Mouse (Mus musculus) fat pad, adult 2 months (tissue): Measurements from ENCODE around the gene Trpm6.

Experiments used
- DNase-seq: peaks from one replicate; pipeline ENCODE4 v3.0.0-alpha.2; 2011; ENCODE audit warnings: low read depth, low spot score; ENCODE audit errors: extremely low read depth

The Trpm6 gene

GRCm38 (mm10) chr19:18771048-18771447 lies 21.3 kb downstream of the Trpm6 start:
- no peak for DNase-seq

DNA sequence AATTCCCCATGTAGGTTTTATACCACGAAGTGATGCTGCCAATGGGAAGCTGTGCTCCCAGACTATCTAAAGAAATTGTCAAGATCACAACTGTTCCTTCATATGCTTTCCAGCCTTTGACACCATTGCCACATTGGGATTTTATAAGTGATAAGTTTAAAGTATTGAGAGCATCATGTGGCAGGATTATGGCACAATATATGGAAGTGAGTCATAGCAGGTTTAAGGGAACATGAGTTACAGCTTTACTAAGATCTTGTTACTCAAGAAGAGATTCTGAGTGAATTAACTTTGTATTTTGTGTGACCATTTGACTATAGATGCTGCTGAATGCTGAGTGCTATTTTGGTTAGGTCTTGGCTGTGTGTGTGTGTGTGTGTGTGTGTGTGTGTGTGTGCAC lies 21.8 kb downstream of the Trpm6 start:
- DNase-seq, result no peak

DNA sequence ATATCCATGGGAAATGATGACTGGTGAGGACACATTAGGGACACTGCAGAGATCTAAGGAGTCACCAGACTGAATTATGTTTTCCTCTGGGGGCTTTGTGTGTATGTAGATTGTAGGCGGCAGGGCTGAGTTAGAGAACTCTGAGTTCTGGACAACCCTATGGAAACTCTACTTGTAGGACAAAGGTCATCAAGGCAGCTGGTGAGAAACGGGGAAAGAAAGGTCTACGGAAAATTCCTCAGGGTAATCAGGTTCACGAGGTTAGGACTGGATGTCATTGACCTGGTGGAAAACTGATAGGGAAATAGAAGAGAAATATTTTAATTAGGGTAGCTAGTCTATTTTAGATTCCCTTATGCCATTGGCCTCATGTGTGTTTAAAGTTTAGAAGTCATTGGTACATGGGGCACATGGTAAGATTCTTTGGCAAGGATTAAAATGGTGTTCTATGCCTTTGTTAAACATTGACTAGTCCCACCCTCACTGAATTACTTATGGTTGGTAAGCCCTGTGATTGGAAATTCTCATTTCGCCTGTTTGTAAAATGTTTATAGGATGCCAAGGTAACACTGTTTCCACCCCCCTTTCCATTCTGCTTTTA lies 23.2 kb downstream of the Trpm6 start:
- DNase-seq, result no peak

DNA sequence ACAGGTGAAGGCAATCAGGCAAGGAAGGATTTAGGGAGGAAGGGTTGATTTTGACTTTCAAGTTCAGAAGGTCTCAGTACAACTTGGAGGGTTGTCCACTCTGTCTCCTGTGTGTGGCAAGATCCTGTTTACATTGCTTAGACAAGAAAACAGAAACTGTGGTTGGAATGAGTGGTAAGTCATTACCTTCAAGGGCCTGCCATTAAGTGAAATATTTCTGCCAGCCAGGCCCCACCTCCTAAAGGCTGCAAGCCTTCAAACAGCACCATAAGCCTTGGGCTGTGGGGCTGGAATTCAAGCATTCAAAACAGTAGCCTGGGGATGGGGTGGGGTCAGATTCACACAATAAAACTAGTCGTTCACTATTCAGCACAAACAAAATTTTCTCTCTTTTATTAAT lies 24.3 kb downstream of the Trpm6 start:
- DNase-seq, result no peak

GRCm38 (mm10) chr19:18799646-18800045 lies 49.9 kb downstream of the Trpm6 start:
- DNase-seq, result no peak

- no peak for DNase-seq
Observed at GRCm38 (mm10) chr19:18811264-18811663, 61.5 kb downstream of the Trpm6 start.

DNA sequence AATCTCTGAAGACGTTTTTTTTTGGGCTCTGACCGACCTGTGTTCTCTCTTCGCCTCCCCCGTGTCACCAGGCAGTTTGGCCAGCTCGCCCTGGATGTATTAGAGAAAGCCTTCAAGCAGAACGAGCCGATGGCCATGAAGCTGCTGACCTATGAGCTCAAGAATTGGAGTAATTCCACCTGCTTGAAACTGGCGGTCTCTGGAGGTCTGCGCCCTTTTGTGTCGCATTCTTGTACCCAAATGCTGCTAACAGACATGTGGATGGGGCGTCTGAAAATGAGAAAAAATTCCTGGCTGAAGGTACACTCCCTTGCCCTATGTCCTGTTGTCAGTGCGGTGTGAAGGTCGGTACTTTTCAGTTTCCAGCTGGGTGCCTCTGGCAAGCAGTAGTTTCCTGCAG lies 65.4 kb downstream of the Trpm6 start:
- no peak for DNase-seq

GRCm38 (mm10) chr19:18817425-18817824 lies 67.6 kb downstream of the Trpm6 start:
- no peak for DNase-seq

GRCm38 (mm10) chr19:18828601-18829000 lies 78.8 kb downstream of the Trpm6 start:
- DNase-seq, result no peak

GRCm38 (mm10) chr19:18831196-18831595 lies 81.4 kb downstream of the Trpm6 start:
- DNase-seq, result no peak

DNA sequence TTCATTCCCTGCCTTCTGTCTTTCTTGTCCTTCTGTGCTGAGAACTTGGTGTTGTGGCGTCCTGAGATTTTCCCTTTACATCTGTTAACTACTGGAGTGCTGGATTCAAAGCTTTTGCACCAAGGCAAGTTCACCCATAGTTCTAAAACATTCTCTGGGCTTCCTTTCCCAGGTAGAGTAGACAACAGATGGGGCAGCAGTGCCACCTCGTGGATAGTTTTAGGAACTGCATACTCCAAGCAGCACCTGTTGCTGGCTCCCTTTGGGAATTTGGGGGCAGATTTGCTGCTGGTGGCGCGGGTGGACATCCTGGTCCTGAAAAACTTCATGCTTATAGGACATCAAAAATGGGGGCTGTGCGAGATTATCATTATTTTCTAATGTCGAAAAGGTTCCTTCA lies 85.2 kb downstream of the Trpm6 start:
- no peak for DNase-seq

- no peak for DNase-seq
Observed at GRCm38 (mm10) chr19:18841789-18842562, 92.2 kb downstream of the Trpm6 start.

GRCm38 (mm10) chr19:18842626-18843025 lies 92.8 kb downstream of the Trpm6 start:
- DNase-seq, result no peak

DNA sequence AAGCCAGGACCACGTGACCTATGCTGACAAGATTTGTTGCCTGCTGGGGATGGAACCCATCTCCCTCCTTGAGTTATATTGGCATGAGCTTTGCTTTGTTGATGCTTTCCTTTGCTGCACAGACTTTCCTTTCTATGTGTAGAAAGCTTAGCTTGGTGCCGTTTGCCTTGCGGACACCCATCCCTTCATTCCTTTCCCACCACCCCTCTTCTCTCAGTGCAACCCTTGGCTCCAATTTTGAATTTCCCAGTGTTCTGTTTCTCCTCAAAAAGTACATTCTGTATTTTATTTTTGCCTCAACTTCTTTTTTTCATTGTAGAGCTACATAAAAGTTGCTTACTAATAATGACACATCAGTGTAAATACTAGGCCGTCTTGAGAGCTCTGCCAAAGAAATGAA lies 96.6 kb downstream of the Trpm6 start:
- DNase-seq, result no peak

DNA sequence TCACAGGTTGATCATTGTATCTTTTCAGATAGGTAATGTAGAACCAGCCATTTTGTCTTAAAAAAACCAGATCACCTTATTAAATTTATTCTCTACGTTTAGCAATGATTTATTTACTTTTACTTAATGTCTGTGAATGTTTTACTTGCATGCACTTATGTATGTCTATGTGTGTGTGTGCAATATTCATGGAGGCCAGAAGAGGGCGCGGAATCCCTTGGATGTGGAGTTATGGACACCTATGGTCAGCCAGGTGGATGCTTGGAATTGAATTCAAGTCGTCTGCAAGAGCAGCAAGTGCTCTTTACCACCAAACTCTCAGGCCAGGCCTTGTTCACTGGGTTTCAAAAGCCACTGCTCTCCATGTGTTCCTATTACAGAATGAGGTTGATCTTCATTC lies 118.5 kb downstream of the Trpm6 start:
- no peak for DNase-seq

DNA sequence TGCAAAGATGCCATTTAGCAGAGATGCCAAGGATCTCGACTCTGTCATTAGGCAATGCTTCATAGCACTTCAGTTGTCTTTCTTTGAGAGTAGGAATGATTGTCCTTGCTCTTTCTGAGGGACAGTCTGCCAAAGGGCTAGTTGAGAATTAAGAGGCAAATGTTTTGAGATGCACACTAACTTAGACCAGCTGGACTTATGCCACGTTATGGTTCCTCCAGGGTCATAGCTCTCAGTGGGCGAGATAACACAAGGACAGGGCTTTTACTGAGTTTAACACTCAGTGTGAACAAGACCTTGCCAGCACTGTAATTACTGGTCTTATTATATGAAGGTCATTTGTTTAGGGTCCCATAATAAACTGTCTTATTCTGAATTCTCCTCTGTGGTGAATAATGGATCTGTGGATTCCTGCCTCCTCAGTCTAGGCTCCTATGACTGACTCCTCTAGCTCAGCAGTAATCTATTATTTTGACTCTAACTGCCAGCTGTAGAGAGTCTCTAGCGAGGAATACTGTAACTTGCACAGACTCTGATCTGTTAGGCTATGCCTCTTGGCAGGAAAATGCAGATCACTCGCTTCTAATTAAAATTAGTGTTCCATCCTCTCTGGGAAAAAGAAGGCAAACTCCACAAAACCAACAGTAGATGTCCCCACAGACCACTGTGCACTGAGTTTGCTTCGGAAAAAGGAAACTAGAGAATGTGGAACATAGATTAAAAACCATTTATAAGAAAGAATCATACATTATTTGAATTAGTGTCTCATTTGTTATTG lies 123.2 kb downstream of the Trpm6 start:
- DNase-seq, result no peak

DNA sequence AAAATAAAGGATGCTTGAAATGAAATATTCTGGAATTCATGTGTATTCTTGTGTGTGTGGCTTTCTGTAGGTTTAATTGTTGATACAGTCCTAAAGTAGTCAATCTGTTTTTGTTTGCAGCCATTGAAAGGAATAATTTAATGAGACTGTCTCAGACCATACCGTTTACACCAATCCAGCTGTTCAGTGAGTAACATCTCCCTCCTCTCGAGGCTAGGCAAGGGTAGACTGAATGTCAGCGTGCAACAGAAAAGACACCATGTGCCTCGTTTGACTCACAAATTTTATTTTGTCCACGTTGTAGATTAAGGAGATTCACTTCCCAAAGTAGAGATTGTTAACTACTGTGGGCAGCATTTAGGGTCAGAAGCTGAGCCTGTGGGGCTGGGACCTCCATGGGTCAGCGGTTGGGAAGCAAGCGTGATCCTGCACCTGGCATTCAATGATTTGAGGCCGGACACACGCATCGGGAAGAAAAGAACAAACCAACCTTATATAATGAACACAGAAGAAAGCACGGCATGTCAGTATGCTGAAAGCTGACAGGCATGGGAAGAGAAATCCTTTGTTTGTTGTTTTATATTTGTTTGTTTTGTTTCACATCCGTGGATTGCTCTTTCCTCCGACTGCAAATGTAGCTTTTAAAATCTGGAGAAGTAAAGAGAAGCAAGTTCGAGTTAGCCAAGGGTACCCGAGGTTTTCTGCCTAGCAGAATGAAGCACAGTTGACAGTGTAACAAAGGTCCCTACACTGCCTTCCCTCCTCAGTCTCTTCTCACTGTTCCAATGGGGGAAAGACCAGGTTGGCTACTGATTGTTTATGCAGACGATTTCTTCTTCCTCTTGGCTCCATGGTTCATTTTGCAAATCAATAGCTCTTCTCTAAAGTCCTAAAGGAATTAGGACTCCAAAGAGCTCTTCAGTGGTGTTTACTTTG lies 124.2 kb downstream of the Trpm6 start:
- no peak for DNase-seq

GRCm38 (mm10) chr19:18879264-18879663 lies 129.5 kb downstream of the Trpm6 start:
- no peak for DNase-seq

DNA sequence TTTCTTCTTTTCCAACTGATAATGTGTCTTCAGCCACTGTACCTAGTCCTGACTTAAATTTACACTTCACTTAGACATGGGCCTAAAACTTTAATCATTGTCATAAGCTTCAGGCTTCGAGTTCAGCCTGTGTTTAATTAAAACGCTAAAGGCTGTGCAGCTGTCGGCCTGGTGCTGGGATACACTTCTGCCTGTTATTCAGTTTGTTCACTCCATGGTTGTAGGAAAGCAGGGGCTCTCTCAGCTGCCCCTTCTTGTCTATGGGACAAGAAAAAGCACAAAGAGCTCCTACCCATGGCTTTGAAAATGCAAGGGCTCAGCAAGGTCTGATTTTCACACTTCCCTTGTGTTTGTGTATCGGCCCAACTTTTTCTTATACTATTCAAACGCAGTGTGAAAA lies 131.4 kb downstream of the Trpm6 start:
- DNase-seq, result no peak

GRCm38 (mm10) chr19:18887646-18888407 lies 138.0 kb downstream of the Trpm6 start:
- DNase-seq, result no peak
